Mouse (Mus musculus): ENCODE measurements at regions not wholly inside any gene's neighbourhood (a gene's known extent, or its start where the extent isn't known, plus 50 kb on each side); places are given as distances from the start of the nearest gene placed in this dataset.

GRCm38 (mm10) chr4:124542696-124543095 is 67.9 kb downstream of the 3100002H09Rik start:
- DNase-seq (ENCODE audit: extremely low spot score): no peak

GRCm38 (mm10) chr4:124538471-124538870 is 72.1 kb downstream of the 3100002H09Rik start:
- DNase-seq (ENCODE audit: extremely low spot score): no peak

GRCm38 (mm10) chr4:124537681-124538080 is 72.9 kb downstream of the 3100002H09Rik start:
- no peak for DNase-seq (ENCODE audit: extremely low spot score)

- DNase-seq (ENCODE audit: extremely low spot score): no peak
Measured at GRCm38 (mm10) chr4:124533614-124534013, 77.0 kb downstream of the 3100002H09Rik start.

- DNase-seq (ENCODE audit: extremely low spot score): no peak
Measured at GRCm38 (mm10) chr4:124530596-124530995, 80.0 kb downstream of the 3100002H09Rik start.

- DNase-seq (ENCODE audit: extremely low spot score): peak; percentile 24
Measured at GRCm38 (mm10) chr4:124526822-124527221, 83.8 kb downstream of the 3100002H09Rik start.

GRCm38 (mm10) chr4:124526362-124526761 is 84.2 kb downstream of the 3100002H09Rik start:
- DNase-seq (ENCODE audit: extremely low spot score): no peak

GRCm38 (mm10) chr4:124520309-124520708 is 90.3 kb downstream of the 3100002H09Rik start:
- DNase-seq (ENCODE audit: extremely low spot score): no peak

GRCm38 (mm10) chr4:124511761-124512160 is 98.8 kb downstream of the 3100002H09Rik start:
- no peak for DNase-seq (ENCODE audit: extremely low spot score)

GRCm38 (mm10) chr4:124510816-124511215 is 99.8 kb downstream of the 3100002H09Rik start:
- DNase-seq (ENCODE audit: extremely low spot score): no peak

GRCm38 (mm10) chr4:124509695-124510094 is 100.9 kb downstream of the 3100002H09Rik start:
- DNase-seq (ENCODE audit: extremely low spot score): no peak

- no peak for DNase-seq (ENCODE audit: extremely low spot score)
Measured at GRCm38 (mm10) chr4:124506083-124506647, 104.4 kb downstream of the 3100002H09Rik start.

GRCm38 (mm10) chr4:124501785-124502184 is 108.8 kb downstream of the 3100002H09Rik start:
- no peak for DNase-seq (ENCODE audit: extremely low spot score)

GRCm38 (mm10) chr4:124498043-124498442 is 112.6 kb downstream of the 3100002H09Rik start:
- DNase-seq (ENCODE audit: extremely low spot score): no peak

- peak; percentile 79 for DNase-seq (ENCODE audit: extremely low spot score)
Measured at GRCm38 (mm10) chr4:124485941-124486581, 124.5 kb downstream of the 3100002H09Rik start.

GRCm38 (mm10) chr4:124484613-124485586 is 125.7 kb downstream of the 3100002H09Rik start:
- DNase-seq (ENCODE audit: extremely low spot score): no peak

- DNase-seq (ENCODE audit: extremely low spot score): peak; percentile 81
Measured at GRCm38 (mm10) chr4:124477870-124478301, 132.7 kb downstream of the 3100002H09Rik start.

GRCm38 (mm10) chr4:124477359-124477868 is 133.2 kb downstream of the 3100002H09Rik start:
- no peak for DNase-seq (ENCODE audit: extremely low spot score)

- DNase-seq (ENCODE audit: extremely low spot score): no peak
Measured at GRCm38 (mm10) chr4:124465229-124465820, 145.3 kb downstream of the 3100002H09Rik start.

GRCm38 (mm10) chr4:124455511-124456338 is 154.9 kb downstream of the 3100002H09Rik start:
- DNase-seq (ENCODE audit: extremely low spot score): no peak

GRCm38 (mm10) chr4:124451131-124451530 is 159.5 kb downstream of the 3100002H09Rik start:
- DNase-seq (ENCODE audit: extremely low spot score): peak; percentile 67

Measured in embryo, embryonic 9.5 days (tissue).